Mouse (Mus musculus) G1E (cell line): Measurements from ENCODE around the gene Tbx10. TPM values are rescaled to one million over a fixed set of nuclear protein-coding genes. Genes with fewer than 3 reads are reported as not detected.

Source experiments
- ATAC-seq: 2 replicates; pipeline ENCODE4 v1.8.0; 2016; ENCODE audit warnings: mild to moderate bottlenecking; ENCODE audit not compliant: insufficient number of reproducible peaks, poor library complexity, low FRiP score, severe bottlenecking; ENCODE audit errors: extremely low read depth
- DNase-seq: peaks from one replicate; pipeline ENCODE4 v3.0.0; 2012; ENCODE audit warnings: low spot score
- H3K27me3 ChIP-seq: 2 replicates; pipeline ENCODE4 v1.6.1; 2012; ENCODE audit warnings: mild to moderate bottlenecking, low read length, inconsistent platforms; ENCODE audit not compliant: insufficient read depth
- H3K36me3 ChIP-seq: replicated peaks from 2 replicates; pipeline ENCODE3; 2012; ENCODE audit warnings: mild to moderate bottlenecking, inconsistent platforms
- H3K4me1 ChIP-seq: 2 replicates; pipeline ENCODE4 v1.6.1; 2012; ENCODE audit warnings: low read depth, low read length, inconsistent platforms, mixed read lengths; ENCODE audit not compliant: insufficient read depth
- H3K4me3 ChIP-seq: 2 replicates; pipeline ENCODE4 v1.5.1; 2012; ENCODE audit warnings: low read depth, mild to moderate bottlenecking, inconsistent platforms, low read length, moderate library complexity, mixed read lengths
- H3K9me3 ChIP-seq: replicated peaks from 2 replicates; pipeline ENCODE4 v1.6.1; 2012; ENCODE audit warnings: inconsistent platforms
- CTCF ChIP-seq: IDR thresholded peaks from 2 replicates; pipeline ENCODE4 v1.5.1; 2012; ENCODE audit warnings: low read depth, low read length, inconsistent platforms, mixed read lengths
- GATA1 ChIP-seq: IDR thresholded peaks from 2 replicates; pipeline ENCODE4 v1.6.1; 2012; ENCODE audit warnings: borderline replicate concordance, low read length, inconsistent platforms, mixed read lengths
- GATA2 ChIP-seq: IDR thresholded peaks from 2 replicates; pipeline ENCODE4 v1.6.1; 2012; ENCODE audit warnings: low read depth, low read length, inconsistent platforms, borderline replicate concordance
- POLR2AphosphoS5 ChIP-seq: IDR thresholded peaks from 2 replicates; pipeline ENCODE4 v1.6.1; 2012; ENCODE audit warnings: low read depth, low read length, inconsistent platforms; ENCODE audit not compliant: insufficient replicate concordance
- TAL1 ChIP-seq: conservative IDR thresholded peaks from 2 replicates; pipeline ENCODE4 v1.6.1; 2012; ENCODE audit warnings: low read depth, low read length, inconsistent platforms, mixed read lengths
- polyA plus RNA-seq: library from polyadenylated mRNA; stranded (reverse); fragments of >175 nt; gene quantifications from 2 replicates; pipeline ENCODE4 v1.2.3, GENCODE M21; 2012
- total RNA-seq, 2 experiments: library from RNA; stranded (forward) in 1 of 2; stranded (reverse) in 1 of 2; fragments of 200-1000 nt in 1 of 2; fragments of >200 nt in 1 of 2; fragmentation: Nextera tagmentation in 1 of 2; gene quantifications; 2 replicates each; pipeline ENCODE4 v1.2.3; 2014 to 2017

The Tbx10 gene
- total and polyA plus RNA-seq, 3 experiments, result not detected

DNA sequence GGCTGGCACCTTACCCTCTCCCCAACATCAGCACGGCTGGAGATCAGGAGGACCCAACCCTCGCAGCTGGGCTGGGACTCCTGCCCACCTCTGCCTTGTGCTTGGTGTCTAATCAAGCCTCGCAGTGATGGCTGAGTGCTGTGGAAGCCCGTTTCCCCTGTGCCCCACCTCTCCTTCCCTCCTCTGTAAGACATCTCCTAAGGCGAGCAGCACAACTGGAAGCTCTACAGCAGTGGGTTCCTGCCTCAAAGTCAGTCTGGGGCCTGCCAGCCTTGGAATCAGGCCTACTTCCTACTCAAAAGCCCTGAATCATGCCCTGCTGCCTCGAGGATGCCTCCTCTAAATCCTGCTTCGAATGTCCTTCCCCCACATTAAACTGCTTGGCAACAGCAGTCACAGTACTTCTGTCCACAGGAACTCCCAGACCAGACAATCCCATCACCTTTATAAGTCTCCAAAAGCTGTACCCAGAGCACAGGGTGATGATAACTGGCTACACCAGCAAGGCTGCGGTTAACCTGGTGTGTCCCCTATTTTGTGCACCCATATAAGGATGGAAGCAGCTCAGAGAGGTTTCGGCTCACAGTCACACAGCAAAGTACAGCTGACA, 6.7 kb downstream of the Tbx10 start:
- Histone ChIP-seq H3K4me3 (no peak overlapping the region; the same call in 1 of the 2 replicates), H3K36me3 (peaks cover 28% of the 10 kb centered on the region), H3K4me1 (peaks cover 32% of the 10 kb centered on the region), H3K9me3 (no peaks in the 10 kb centered on the region), H3K27me3 (peaks cover 45% of the 10 kb centered on the region)
- TF ChIP-seq POLR2AphosphoS5 (no peak), TAL1 (no peak), CTCF (no peak), GATA1 (no peak), GATA2 (no peak)
- DNase-seq (no peak), ATAC-seq (no peak)

DNA sequence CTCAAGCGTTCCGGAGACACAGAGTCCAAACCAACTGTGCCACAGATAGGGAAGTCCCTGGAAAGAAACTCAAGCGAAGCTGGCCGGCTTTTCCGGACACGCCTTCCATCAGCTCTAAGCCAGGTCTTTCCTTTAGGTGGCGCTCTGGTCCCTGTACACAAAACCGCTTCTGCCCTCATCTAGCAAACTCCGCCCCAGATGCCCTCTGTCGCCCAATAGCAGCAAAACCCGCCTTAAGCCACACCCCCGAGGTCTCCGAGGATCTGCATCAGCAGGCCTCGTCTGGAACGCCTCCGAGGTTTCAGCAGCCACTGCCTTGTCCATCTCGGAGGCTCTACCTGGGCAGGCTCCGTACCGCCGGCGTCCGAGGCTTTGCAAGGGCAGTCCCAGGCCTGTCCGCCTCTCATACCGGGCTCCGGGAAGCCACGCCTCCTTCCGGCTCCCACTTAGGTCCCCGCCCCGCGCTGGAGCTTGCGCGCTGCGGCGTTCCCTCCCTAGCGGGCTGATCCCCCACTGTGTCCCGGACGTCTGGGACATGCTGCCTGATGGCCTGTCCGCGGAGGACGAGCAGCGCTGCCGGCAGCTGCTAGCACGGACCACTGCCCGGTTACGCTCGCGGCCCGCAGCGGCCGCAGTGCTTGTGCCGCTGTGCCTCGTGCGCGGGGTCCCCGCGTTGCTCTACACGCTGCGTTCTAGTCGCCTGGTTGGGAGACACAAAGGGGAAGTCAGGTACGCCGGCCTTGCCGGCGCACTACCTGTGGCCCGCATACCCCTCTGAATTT, 7.8 kb downstream of the Tbx10 start, which contains the start of the genes Nudt8 and Gm49405:
Gene Nudt8, plus strand, starts transcription at position 462 of the 782 bp plus-strand sequence.
Gene Gm49405, plus strand, starts transcription at position 508 of the 782 bp plus-strand sequence.
- Histone ChIP-seq H3K4me1 (peaks cover 32% of the 10 kb centered on the region), H3K27me3 (peaks cover 36% of the 10 kb centered on the region), H3K4me3 (peak within 1 kb of the TSS; percentile 90), H3K36me3 (peaks cover 39% of the 10 kb centered on the region), H3K9me3 (no peaks in the 10 kb centered on the region)
- ATAC-seq (peak; percentile 84), DNase-seq (peak; percentile 95)
- TF ChIP-seq CTCF, result peak; percentile 48
- TF ChIP-seq POLR2AphosphoS5, result no peak

DNA sequence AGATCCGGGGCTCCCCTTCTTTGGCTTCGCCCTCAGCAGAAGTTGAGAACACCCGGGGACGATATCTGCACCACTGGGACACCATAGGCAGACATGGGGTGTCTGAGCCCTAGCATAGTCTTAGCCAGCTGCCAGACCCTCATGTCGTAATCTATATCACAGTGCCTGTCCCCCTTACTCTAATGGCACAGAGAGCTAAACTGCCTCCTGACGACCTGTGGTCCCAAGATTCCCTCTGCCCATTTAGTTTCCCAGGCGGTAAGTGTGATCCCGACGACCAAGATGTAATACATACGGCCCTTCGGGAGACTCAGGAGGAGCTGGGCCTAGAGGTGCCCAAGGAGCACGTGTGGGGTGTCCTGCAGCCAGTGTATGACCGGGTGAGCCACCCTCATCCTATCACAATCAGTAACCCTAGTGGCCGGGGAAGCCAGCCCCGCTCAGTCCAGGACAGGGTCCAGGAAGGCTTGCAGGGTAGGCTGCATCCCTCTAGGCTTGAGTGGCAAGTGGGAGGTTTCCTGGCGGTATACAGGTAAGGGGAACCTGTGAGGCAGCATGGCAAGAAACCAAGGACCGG, 8.5 kb downstream of the Tbx10 start:
- ATAC-seq, result no peak; the same call in 1 of the 2 replicates
- no peak for TF ChIP-seq POLR2AphosphoS5
- TF ChIP-seq GATA1, result no peak
- TF ChIP-seq TAL1, result no peak
- no peak for TF ChIP-seq GATA2
- no peak for TF ChIP-seq CTCF

DNA sequence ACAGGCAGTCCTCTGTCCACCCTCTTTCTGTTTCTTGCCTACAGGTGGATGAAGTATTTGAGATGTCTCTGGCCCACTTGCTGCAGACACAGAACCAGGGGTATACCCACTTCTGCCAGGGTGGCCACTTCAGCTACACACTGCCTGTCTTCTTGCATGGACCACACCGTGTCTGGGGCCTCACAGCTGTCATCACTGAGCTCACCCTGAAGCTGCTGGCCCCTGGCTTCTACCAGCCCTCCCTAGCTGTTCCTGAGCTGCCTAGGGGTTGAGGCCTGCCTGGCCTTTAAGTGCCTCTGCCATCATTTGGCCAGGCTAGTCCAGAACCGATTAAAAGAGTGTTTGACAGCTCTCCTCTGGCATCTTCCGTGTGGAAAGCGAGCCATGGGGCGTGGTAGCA, 9.2 kb downstream of the Tbx10 start:
- TF ChIP-seq TAL1, result no peak
- no peak for TF ChIP-seq CTCF
- TF ChIP-seq GATA2, result no peak
- TF ChIP-seq POLR2AphosphoS5, result no peak
- no peak for TF ChIP-seq GATA1
- no peak for ATAC-seq
- Histone ChIP-seq H3K4me3 (peak overlapping the region; percentile 90), H3K36me3 (peaks cover 52% of the 10 kb centered on the region), H3K9me3 (no peaks in the 10 kb centered on the region), H3K27me3 (peaks cover 23% of the 10 kb centered on the region), H3K4me1 (peaks cover 32% of the 10 kb centered on the region)
- no peak for DNase-seq

More for the DNA sequence above, 8.5 kb downstream of the Tbx10 start:
- peaks cover 32% of the 10 kb centered on the region for H3K4me1 ChIP-seq
- DNase-seq, result peak; percentile 57
- peaks cover 45% of the 10 kb centered on the region for H3K36me3 ChIP-seq
- peaks cover 30% of the 10 kb centered on the region for H3K27me3 ChIP-seq
- no peaks in the 10 kb centered on the region for H3K9me3 ChIP-seq
- H3K4me3 ChIP-seq, result peak overlapping the region; percentile 90

DNA sequence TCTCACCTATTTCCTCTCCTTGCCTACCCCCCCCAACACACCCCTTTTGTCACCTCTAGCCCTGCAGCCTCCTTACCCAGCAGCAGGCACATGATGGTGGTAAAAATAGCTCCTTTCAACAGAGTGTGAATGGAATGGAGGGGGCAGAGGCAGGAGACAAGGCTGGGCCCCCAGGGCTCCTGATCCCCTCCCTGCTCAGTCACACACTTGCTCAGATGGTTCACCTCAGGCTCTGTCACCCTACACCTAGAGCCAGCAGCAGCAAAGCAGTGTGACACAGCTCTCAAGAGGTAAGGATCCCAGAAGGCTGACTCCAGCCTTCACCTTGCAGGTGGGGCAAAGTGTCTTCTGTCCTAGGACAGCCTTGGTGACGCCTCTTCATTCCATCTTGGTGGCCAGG, 10.6 kb downstream of the Tbx10 start, which contains the start of gene Doc2g:
Gene Doc2g, plus strand, starts transcription at position 202 of the 400 bp plus-strand sequence.
- no peak for ATAC-seq
- Histone ChIP-seq H3K27me3 (peaks cover 10% of the 10 kb centered on the region), H3K4me3 (no peak within 1 kb of the TSS), H3K36me3 (peaks cover 66% of the 10 kb centered on the region), H3K4me1 (peaks cover 32% of the 10 kb centered on the region), H3K9me3 (no peaks in the 10 kb centered on the region)
- TF ChIP-seq CTCF (no peak), TAL1 (no peak), GATA1 (no peak), GATA2 (no peak), POLR2AphosphoS5 (no peak)
- DNase-seq, result no peak

DNA sequence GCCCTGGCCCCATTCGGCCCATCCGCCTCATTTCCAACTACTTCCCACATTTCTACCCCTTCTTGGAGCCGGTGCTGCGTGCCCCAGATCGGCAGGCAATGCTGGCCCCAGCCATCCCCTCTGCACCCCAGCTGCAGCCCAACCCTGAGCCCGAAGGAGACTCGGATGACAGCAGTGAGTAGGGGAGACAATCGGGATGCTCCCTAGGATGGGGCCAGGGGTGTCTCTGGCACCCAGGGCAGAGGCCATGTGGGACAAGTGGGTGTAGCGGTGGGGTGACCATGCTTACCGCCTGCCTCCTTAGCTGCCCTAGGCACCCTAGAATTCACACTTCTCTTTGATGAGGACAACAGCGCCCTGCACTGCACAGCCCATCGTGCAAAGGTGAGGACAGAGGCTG, 11.1 kb downstream of the Tbx10 start:
- no peak for ATAC-seq

More for the DNA sequence above, 11.1 kb downstream of the Tbx10 start:
- H3K4me1 ChIP-seq, result peaks cover 32% of the 10 kb centered on the region
- no peak overlapping the region for H3K4me3 ChIP-seq
- peaks cover 71% of the 10 kb centered on the region for H3K36me3 ChIP-seq
- DNase-seq, result no peak
- H3K27me3 ChIP-seq, result peaks cover 5% of the 10 kb centered on the region
- TF ChIP-seq GATA1 (no peak), CTCF (no peak), POLR2AphosphoS5 (no peak), GATA2 (no peak), TAL1 (no peak)
- no peaks in the 10 kb centered on the region for H3K9me3 ChIP-seq
